Mouse (Mus musculus): ENCODE results near the gene Lsm14a.

DNA sequence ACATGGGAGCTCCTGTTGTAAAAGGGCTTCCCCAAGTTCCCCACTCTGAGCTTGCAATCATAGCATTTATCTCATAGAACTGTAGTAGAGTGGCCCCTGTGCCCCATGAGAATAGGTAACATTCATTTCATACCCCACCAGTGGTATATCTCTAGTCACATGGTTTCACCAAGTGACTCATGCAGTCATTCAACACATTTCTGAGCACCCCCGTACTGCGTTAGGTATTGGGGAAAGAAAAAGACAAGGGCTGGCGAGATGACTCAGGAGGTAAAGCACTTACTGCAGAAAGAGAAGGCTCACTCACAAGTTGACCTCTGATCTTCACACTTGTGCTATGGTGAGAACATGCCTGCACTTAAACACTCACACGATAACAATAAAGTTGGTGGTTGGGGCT, 71.2 kb downstream of the Lsm14a start:
- TF ChIP-seq POLR2A (IDR thresholded peaks at IDR 0.05; ENCODE audit: insufficient read length, low read depth) (no peak), MAX (IDR thresholded peaks at IDR 0.05; ENCODE audit: low read depth) (no peak)

Data from myocyte (in vitro differentiated cells).